Mouse (Mus musculus): ENCODE measurements around the gene Ppp1r12c. TPM values are rescaled to one million over a fixed set of nuclear protein-coding genes. Genes with fewer than 3 reads are reported as not detected.
A peak's percentile ranks its signal among the peaks of the same experiment; 100 is the strongest.
"Not testable (repeated sequence)": the region's sequence is repeated elsewhere in the genome, so short reads cannot be mapped to it uniquely, and the experiment has no call there.

Ppp1r12c gene
- 100 to 1,000 TPM; 114 to 125 TPM for total RNA-seq (2021)
- long read RNA-seq, transcript Ppp1r12c-201 (22 exons, 2,983 nt): major isoform, 30 of 77 reads
- long read RNA-seq, transcript Ppp1r12c-208 (4 exons, 1,370 nt): minor isoform, 5 of 77 reads
- long read RNA-seq, transcript Ppp1r12c-202 (22 exons, 2,667 nt): minor isoform, 12 of 77 reads
- long read RNA-seq, partial matches to known transcripts: 8 of 77 reads
- long read RNA-seq, other reads (novel, unspliced or antisense): 22 of 77 reads

DNA sequence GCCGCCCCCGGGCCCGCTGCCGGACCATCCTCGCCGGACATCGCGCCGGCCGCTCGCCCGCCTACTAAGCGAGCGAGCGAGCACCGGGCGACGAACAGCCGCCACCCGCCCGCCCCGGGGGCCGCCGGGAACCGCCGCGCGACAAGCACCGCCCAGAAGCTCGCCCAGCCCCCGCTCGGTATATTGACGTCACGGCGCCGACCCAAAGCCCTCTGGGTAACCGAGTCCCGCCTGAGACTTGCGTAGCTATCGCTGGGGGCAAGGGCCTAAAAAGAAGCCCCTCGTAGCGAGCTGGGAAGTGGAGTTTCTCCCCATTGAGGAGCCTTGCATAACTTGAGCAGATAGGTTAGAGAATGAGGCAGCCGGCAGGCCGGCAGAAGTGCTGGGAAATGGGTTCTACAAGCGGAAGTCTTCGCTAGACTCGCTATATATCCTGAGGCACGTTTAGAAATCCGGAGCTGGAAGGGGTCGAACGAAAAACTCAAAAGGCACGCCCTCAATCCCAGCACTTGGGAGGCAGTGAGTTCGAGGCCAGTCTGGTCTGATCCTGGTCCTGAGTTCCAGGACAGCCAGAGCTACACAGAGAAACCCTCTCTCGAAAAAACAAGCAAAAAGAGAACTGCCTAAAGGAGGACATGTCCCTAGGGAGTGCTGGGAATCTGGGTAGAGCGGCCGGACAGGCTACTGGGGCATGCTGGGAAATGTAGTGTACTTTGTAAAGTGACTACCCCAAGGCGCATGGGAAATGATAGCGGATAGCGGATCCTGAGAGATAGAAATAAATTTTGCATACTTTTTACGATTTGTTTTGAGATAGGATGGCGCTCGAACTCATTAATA lies at the start of gene Ppp1r12c:
Gene Ppp1r12c (minus strand): TSS at position 123 of the 840 bp plus-strand sequence.
- DNase-seq (ENCODE audit: low spot score in 2 of 2): peak; percentile 96 to 98

GRCm38 (mm10) chr7:4547221-4547641 lies 45.8 kb upstream of the Ppp1r12c start, which contains the start of gene Syt5:
Gene Syt5, minus strand, starts transcription at chr7:4547541.
- peak; percentile 56 to 75 for DNase-seq (ENCODE audit: low spot score in 2 of 2)

DNA sequence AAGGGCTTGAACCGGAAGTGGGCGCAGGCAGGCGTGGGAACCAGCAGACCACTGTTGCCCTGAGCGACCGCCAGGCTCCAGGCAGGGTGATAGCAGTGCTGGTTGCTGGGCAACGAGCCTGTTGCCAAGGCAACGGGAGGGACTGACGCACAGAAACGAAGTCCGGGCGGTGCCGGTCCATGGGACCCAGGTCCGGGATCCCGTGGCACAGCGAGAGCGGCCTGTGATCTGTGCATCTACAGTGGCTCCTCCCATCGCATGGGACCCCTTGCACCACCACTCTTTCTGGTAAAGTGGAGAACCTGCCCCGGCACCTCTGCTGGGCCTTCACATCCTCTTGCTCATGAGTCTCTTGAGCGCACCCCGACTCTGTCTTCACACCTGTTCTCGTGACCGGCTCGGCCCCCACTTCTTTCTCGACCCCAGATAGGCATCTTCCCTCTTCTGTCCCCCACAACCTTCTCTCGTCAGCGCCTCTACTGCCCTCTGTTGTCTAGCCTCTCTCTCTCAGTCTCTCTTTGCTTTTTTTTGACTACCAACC lies 45.2 kb upstream of the Ppp1r12c start:
- DNase-seq (ENCODE audit: low spot score in 2 of 2): peak; percentile 93 to 95

DNA sequence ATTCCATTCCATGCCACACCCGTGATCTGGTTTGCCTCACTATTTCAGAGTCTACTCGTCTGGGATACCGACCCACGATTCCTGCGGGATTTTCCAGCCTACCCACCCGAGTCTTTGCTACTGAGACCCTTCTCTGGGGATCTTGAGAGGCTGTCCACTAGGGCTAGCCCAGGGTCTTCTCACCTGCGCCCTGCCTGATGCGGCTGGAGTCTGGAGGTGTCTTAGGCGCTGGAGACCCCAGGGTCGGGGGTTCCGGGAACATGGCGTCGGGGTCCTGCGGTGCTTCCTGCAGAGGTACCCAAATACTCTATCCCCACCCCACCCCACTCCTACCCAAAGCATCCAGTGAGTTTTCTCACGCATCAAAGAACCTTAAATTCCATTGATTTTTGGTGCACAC lies 44.6 kb upstream of the Ppp1r12c start:
- DNase-seq (ENCODE audit: low spot score in 2 of 2): no peak

GRCm38 (mm10) chr7:4542013-4542412 lies 40.5 kb upstream of the Ppp1r12c start:
- no peak for DNase-seq (ENCODE audit: low spot score in 2 of 2)

DNA sequence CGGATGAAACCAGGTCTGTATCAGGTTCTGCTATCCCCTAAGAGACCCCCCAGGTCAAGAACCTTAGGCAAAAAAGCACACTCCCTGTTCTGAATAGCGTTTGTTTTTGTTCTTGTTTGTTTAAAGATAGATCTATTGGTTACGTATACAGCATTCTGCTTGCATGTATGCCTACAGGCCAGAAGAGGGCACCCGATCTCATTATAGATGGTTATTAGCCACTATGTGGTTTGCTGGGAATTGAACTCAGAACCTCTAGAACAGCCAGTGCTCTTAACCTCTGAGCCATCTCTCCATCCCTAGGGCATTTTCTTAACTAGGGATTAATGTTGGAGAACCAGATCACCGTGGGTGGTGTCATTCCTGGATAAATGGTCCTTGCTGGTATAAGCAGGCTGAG lies 39.9 kb upstream of the Ppp1r12c start:
- no peak for DNase-seq (ENCODE audit: low spot score in 2 of 2)

- DNase-seq (ENCODE audit: low spot score in 2 of 2): no peak
Measured at GRCm38 (mm10) chr7:4539019-4539418, 37.5 kb upstream of the Ppp1r12c start.

GRCm38 (mm10) chr7:4537181-4537580 lies 35.7 kb upstream of the Ppp1r12c start:
- no peak for DNase-seq (ENCODE audit: low spot score in 2 of 2)

DNA sequence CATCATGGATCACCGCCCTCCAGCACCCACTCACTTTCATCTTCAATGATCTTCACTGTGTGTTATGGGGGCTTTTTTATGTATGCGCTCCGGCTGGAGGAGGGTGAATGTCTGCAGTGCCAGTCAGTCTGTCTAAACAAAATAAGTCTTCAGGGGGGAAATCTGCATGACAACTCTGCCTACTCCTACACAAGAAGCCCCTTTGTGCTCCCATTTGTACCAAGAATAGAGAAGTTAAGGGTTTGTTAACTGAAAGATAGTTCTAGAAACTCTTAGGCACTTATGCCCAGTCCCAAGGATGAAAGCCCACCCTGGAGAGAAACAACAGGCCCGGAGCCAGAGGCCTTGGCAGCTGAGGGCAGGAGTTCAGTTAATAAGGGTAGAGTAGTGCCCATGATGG lies 34.9 kb upstream of the Ppp1r12c start:
- no peak for DNase-seq (ENCODE audit: low spot score in 2 of 2)

- no peak for DNase-seq (ENCODE audit: low spot score in 2 of 2)
Measured at GRCm38 (mm10) chr7:4532005-4532729, 30.7 kb upstream of the Ppp1r12c start, which contains the start of gene Dnaaf3. Gene Dnaaf3, minus strand, starts transcription at chr7:4532453.

DNA sequence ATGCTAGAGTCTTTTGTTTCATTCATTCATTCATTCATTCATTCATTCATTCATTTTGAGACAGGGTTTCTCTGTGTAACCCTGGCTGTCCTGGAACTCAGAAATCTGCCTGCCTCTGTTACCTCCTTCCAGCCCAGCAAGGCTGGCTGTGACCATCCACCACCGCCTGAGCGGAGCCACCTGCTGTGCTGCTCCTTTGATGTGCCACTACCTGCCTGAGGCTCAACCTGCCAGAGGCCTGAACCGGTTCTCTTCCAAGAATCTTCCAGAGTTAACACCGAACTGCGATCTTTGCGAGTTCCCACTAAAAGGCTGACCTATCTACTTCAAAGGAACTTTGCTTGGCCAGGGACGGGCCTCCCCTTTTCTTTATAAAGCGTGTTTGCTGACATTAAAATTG lies 28.7 kb upstream of the Ppp1r12c start:
- DNase-seq (ENCODE audit: low spot score in 2 of 2): not testable (repeated sequence)

GRCm38 (mm10) chr7:4527302-4527689 lies 25.8 kb upstream of the Ppp1r12c start:
- no peak for DNase-seq (ENCODE audit: low spot score in 2 of 2)

GRCm38 (mm10) chr7:4526341-4527301 lies 25.1 kb upstream of the Ppp1r12c start:
- DNase-seq (ENCODE audit: low spot score in 2 of 2): peak; percentile 76 to 84

DNA sequence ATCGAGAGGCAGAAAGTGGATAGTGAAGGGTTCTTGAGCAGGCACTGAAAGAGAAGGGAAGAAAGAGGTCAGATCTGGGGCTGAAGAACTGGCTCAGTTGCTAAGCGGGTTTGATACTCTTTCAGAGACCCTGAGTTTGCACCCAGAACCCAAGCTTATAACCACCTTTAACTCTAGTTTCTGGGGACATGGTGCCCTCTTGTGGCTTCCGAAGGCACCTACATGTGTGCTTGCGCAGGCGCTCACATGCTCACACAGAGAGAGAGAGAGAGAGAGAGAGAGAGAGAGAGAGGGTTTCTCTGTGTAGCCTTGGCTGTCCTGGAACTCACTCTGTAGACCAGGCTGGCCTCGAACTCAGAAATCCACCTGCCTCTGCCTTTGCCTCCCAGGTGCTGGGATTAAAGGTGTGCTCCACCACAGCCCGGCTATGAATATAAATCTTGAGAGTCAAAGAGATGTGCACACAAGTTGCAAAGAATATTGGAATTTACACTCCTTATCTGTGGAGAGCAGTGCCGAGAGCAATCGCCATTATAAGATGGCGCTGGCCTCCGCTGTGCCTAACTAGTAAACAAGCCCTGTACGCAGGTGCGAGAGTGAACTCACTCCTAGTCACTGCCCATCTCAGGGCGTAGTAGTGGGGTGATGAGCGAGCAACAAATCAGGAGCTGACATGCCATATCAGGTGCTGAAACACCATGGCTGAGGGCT lies 22.9 kb upstream of the Ppp1r12c start, which contains the start of gene Tnni3:
Gene Tnni3 (minus strand): TSS at position 18 of the 711 bp plus-strand sequence.
- DNase-seq (ENCODE audit: low spot score in 2 of 2): peak in 1 of 2 experiments; percentile 58

- no peak for DNase-seq (ENCODE audit: low spot score in 2 of 2)
Measured at GRCm38 (mm10) chr7:4523205-4524130, 22.0 kb upstream of the Ppp1r12c start.

GRCm38 (mm10) chr7:4522292-4522691 lies 20.8 kb upstream of the Ppp1r12c start:
- DNase-seq (ENCODE audit: low spot score in 2 of 2): no peak

GRCm38 (mm10) chr7:4521231-4522003 lies 19.9 kb upstream of the Ppp1r12c start:
- DNase-seq (ENCODE audit: low spot score in 2 of 2): no peak

GRCm38 (mm10) chr7:4518487-4518886 lies 17.0 kb upstream of the Ppp1r12c start:
- no peak for DNase-seq (ENCODE audit: low spot score in 2 of 2)

Data from layer of hippocampus, postnatal 10 days (tissue).